Mouse (Mus musculus): Measurements from ENCODE around the gene Kctd18.

Kctd18 gene

GRCm38 (mm10) chr1:57905912-57906311, 112.8 kb downstream of the Kctd18 start:
- DNase-seq (ENCODE audit: low read depth, low spot score), result no peak
